Mouse (Mus musculus): ENCODE data around the gene Rgl1.

DNA sequence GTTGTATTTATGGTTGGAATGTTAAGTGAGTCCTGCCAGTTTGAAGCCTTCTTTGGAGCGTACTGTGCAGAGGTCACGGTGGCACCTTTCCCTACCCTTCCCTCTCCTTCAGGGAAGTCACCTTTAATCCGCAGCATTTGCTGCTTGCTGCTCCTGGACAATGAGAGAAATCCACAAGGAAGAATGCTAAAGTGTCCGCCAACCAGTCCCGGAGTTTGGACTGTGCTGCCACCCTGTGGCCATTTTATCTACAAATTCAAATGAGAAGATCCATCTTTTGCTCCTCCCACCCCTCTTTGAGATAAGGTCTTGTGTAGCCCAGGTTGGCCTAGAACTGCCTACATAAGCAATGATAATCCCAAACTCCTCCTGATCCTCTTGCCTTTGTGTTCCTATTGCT is 19.7 kb downstream of the Rgl1 start:
- TF ChIP-seq CTCF (IDR thresholded peaks at IDR 0.05; ENCODE audit: extremely low read depth, insufficient read length, insufficient replicate concordance, low read depth, low read length) (peak; percentile 74; the same call in 1 of the 2 replicates), POLR2A (IDR thresholded peaks at IDR 0.05; ENCODE audit: low read depth, low read length) (no peak)
